Mouse (Mus musculus) cortical plate, adult 2 months (tissue): ENCODE results near the gene Myo3b.

Experiments
- CTCF ChIP-seq: fragments of 200-500 bp; IDR thresholded peaks from 2 replicates; pipeline ENCODE4 v1.5.1; 2011; ENCODE audit warnings: mild to moderate bottlenecking, control low read depth, low read length; ENCODE audit not compliant: insufficient read depth; ENCODE audit errors: extremely low read depth
- POLR2A ChIP-seq: fragments of 200-500 bp; IDR thresholded peaks from 2 replicates; pipeline ENCODE4 v1.6.1; 2011; ENCODE audit warnings: mild to moderate bottlenecking, low read length, control low read depth; ENCODE audit not compliant: insufficient read depth; ENCODE audit errors: extremely low read depth

- no peak for TF ChIP-seq CTCF
- TF ChIP-seq POLR2A, result no peak
Measured at GRCm38 (mm10) chr2:70352435-70353165, 313.7 kb downstream of the Myo3b start.
